Mouse (Mus musculus): Measurements from ENCODE around the gene Sdf2. TPM values are rescaled to one million over a fixed set of nuclear protein-coding genes. Genes with fewer than 3 reads are reported as not detected.

Sdf2 gene
- polyA plus RNA-seq, 1 experiment from 2014 or later = 35.8 TPM

DNA sequence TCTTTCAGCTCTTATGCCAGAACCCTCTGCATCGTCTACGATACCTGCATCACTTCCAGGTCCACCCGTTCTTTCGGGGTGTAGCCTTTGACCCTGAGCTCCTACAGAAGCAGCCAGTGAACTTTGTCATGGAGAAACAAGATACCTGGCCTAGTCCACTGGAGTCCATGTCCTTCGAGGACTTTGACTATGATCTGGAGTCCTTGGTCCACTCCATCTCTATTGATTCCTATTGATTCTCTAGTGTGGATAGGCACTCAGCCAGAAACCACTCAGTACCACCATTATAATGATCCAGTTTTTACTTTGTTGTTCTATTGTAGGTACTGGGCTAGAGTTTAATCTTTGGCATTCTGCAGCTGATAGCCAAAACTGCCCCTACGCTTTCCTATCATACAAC lies 49.0 kb downstream of the Sdf2 start:
- WGBS (ENCODE audit: insufficient replicate concordance) = 70% methylated on average over 6 of the region's 6 CpGs
- no peak overlapping the region for H3K4me2 ChIP-seq (ENCODE audit: low read depth, low read length)
- peaks cover 16% of the 10 kb centered on the region for H3K36me3 ChIP-seq (replicated peaks; ENCODE audit: insufficient read depth, low read length)
- H3K27ac ChIP-seq (ENCODE audit: low read depth) = 0 out of 2 replicates have a peak overlapping the region, but pooled peaks have one; percentile 50
- TF ChIP-seq CTCF (IDR thresholded peaks at IDR 0.05; ENCODE audit: low read depth) (no peak), EP300 (IDR thresholded peaks at IDR 0.05; ENCODE audit: low read depth) (peak; percentile 53; the same call in 1 of the 2 replicates)
- DNase-seq = no peak
- no peak overlapping the region for H3K4me3 ChIP-seq (ENCODE audit: low read depth, low read length)
- H3K4me1 ChIP-seq (ENCODE audit: insufficient read depth) = no peaks in the 10 kb centered on the region
- H3K9me3 ChIP-seq (ENCODE audit: low read length) = no peaks in the 10 kb centered on the region
- H3K27me3 ChIP-seq (ENCODE audit: insufficient read depth, low read length) = no peaks in the 10 kb centered on the region
- ATAC-seq = peak; percentile 89
- no peak overlapping the region for H3K9ac ChIP-seq (replicated peaks)

DNA sequence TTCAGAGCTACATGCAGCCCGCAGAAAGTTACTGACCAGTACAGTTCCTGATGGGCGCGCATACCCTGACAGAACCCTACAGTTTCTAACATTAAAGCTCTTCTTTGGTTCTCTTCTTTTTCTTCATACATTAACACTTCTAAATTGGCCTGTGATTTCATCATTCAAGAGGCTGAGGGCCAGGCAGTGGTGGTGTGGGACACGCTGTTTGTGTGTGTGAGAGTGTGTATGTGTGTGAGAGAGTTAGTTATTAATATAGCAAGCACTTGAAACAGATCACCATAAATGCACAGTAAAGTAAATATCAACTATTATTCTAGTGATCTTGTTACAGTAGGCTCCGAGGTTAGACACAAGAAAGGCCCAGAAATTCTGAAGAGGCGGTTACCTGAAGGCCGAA lies 55.4 kb downstream of the Sdf2 start:
- no peaks in the 10 kb centered on the region for H3K9me3 ChIP-seq (ENCODE audit: low read length)
- TF ChIP-seq EP300 (IDR thresholded peaks at IDR 0.05; ENCODE audit: low read depth) (no peak), CTCF (IDR thresholded peaks at IDR 0.05; ENCODE audit: low read depth) (no peak)
- H3K4me3 ChIP-seq (ENCODE audit: low read depth, low read length) = peak overlapping the region; percentile 78
- ATAC-seq (peak; percentile 24), DNase-seq (no peak)
- H3K36me3 ChIP-seq (replicated peaks; ENCODE audit: insufficient read depth, low read length) = peaks cover 26% of the 10 kb centered on the region
- H3K9ac ChIP-seq (replicated peaks) = 0 out of 2 replicates have a peak overlapping the region, but pooled peaks have one; percentile 41
- H3K27ac ChIP-seq (ENCODE audit: low read depth) = no peak overlapping the region
- H3K27me3 ChIP-seq (ENCODE audit: insufficient read depth, low read length) = no peaks in the 10 kb centered on the region
- 64% methylated on average over 7 of the region's 7 CpGs for WGBS (ENCODE audit: insufficient replicate concordance)
- H3K4me2 ChIP-seq (ENCODE audit: low read depth, low read length) = peak overlapping the region; percentile 76
- no peaks in the 10 kb centered on the region for H3K4me1 ChIP-seq (ENCODE audit: insufficient read depth)

DNA sequence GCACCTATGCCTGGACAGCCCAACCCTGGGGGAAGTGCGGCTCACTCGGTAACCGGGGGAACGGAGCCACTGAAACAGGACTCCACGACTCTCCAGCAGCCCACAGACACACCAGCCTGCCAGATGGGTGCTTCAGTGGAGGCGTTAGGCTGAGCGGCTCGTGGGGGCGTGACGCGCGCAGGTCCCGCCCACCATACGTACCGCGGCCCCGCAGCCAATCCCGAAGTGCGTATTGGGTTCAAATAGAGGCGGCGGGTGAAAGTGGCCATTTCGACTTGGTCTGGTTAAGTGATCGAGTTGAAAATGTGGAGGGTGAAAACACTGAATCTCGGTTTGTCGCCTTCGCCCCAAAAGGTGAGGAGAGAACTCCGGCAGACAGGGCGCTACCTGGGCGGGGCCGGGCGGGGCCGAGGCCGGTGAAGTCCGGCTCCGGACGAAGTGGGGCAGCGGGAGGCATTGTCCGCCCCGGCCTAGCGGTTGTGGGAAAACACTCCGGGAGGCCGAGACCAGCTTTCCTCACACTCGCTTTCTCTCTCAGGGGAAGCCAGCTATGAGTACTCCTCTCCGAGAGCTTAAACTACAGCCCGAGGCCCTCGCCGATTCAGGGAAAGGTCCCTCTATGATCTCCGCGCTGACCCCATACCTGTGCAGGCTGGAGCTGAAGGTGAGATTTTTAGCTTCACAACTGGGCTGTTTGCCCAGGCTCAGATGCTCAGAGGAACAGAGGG lies 56.0 kb downstream of the Sdf2 start, which contains the start of gene Spag5:
Gene Spag5, plus strand, starts transcription at position 173 of the 728 bp plus-strand sequence.
- no peaks in the 10 kb centered on the region for H3K4me1 ChIP-seq (ENCODE audit: insufficient read depth)
- peak within 1 kb of the TSS; percentile 65 for H3K27ac ChIP-seq (ENCODE audit: low read depth)
- peak within 1 kb of the TSS; percentile 78 for H3K4me3 ChIP-seq (ENCODE audit: low read depth, low read length)
- TF ChIP-seq EP300 (IDR thresholded peaks at IDR 0.05; ENCODE audit: low read depth) (no peak), CTCF (IDR thresholded peaks at IDR 0.05; ENCODE audit: low read depth) (no peak)
- H3K27me3 ChIP-seq (ENCODE audit: insufficient read depth, low read length) = no peaks in the 10 kb centered on the region
- peak; percentile 100 for ATAC-seq
- H3K4me2 ChIP-seq (ENCODE audit: low read depth, low read length) = peak within 1 kb of the TSS; percentile 76
- peak within 1 kb of the TSS; percentile 83 for H3K9ac ChIP-seq (replicated peaks)
- WGBS (ENCODE audit: insufficient replicate concordance) = under 1% methylated on average over 49 of the region's 49 CpGs
- DNase-seq = peak; percentile 92
- no peaks in the 10 kb centered on the region for H3K9me3 ChIP-seq (ENCODE audit: low read length)
- peaks cover 31% of the 10 kb centered on the region for H3K36me3 ChIP-seq (replicated peaks; ENCODE audit: insufficient read depth, low read length)

Other genes with a start within 250 kb of the Sdf2 start
- 9.2 and 10.6 TPM in 2 replicates for gene Dhrs13, start 213.5 kb upstream of the Sdf2 start, polyA plus RNA-seq (2015; fragmentation: Nextera tagmentation; extraction: Ambion mirVana)
- 23.1 and 25.9 TPM in 2 replicates for gene Flot2, start 207.8 kb upstream of the Sdf2 start, polyA plus RNA-seq (2015; fragmentation: Nextera tagmentation; extraction: Ambion mirVana)
- gene Eral1, start 165.4 kb upstream of the Sdf2 start, polyA plus RNA-seq (2015; fragmentation: Nextera tagmentation; extraction: Ambion mirVana) = 9.3 and 10.6 TPM in 2 replicates
- 5.9 and 7.5 TPM in 2 replicates for gene Fam222b, start 151.1 kb upstream of the Sdf2 start, polyA plus RNA-seq (2015; fragmentation: Nextera tagmentation; extraction: Ambion mirVana)
- 15.3 and 18.9 TPM in 2 replicates for gene Traf4, start 80.2 kb upstream of the Sdf2 start, polyA plus RNA-seq (2015; fragmentation: Nextera tagmentation; extraction: Ambion mirVana)
- 4.9 and 5.4 TPM in 2 replicates for gene Nek8, start 69.1 kb upstream of the Sdf2 start, polyA plus RNA-seq (2015; fragmentation: Nextera tagmentation; extraction: Ambion mirVana)
- gene Tlcd1, start 69.0 kb upstream of the Sdf2 start, polyA plus RNA-seq (2015; fragmentation: Nextera tagmentation; extraction: Ambion mirVana) = 38.2 and 40.3 TPM in 2 replicates
- 732 and 758 TPM in 2 replicates for gene Rpl23a, start 62.2 kb upstream of the Sdf2 start, polyA plus RNA-seq (2015; fragmentation: Nextera tagmentation; extraction: Ambion mirVana)
- gene Rab34, start 57.3 kb upstream of the Sdf2 start, polyA plus RNA-seq (2015; fragmentation: Nextera tagmentation; extraction: Ambion mirVana) = 26.6 and 28.9 TPM in 2 replicates
- gene Proca1, start 52.4 kb upstream of the Sdf2 start, polyA plus RNA-seq (2015; fragmentation: Nextera tagmentation; extraction: Ambion mirVana) = 0.84 and 1.00 TPM in 2 replicates
- gene Supt6, start 241 bp downstream of the Sdf2 start, polyA plus RNA-seq (2015; fragmentation: Nextera tagmentation; extraction: Ambion mirVana) = 4.7 and 5.5 TPM in 2 replicates
- gene 2610507B11Rik, start 16.0 kb downstream of the Sdf2 start, polyA plus RNA-seq (2015; fragmentation: Nextera tagmentation; extraction: Ambion mirVana) = 29.6 and 32.7 TPM in 2 replicates
- gene BC030499, start 45.1 kb downstream of the Sdf2 start, polyA plus RNA-seq (2015; fragmentation: Nextera tagmentation; extraction: Ambion mirVana) = 0.07 TPM in 1 of 2 replicates, not detected in the other
- gene Spag5, start 55.8 kb downstream of the Sdf2 start, polyA plus RNA-seq (2015; fragmentation: Nextera tagmentation; extraction: Ambion mirVana) = 9.8 and 11.4 TPM in 2 replicates
- gene Aldoc, start 77.2 kb downstream of the Sdf2 start, polyA plus RNA-seq (2015; fragmentation: Nextera tagmentation; extraction: Ambion mirVana) = 12.1 and 15.4 TPM in 2 replicates
- 33.1 and 34.6 TPM in 2 replicates for gene Pigs, start 82.7 kb downstream of the Sdf2 start, polyA plus RNA-seq (2015; fragmentation: Nextera tagmentation; extraction: Ambion mirVana)
- 63.7 and 77.0 TPM in 2 replicates for gene Unc119, start 97.7 kb downstream of the Sdf2 start, polyA plus RNA-seq (2015; fragmentation: Nextera tagmentation; extraction: Ambion mirVana)
- gene Foxn1, start 140.8 kb downstream of the Sdf2 start, polyA plus RNA-seq (2015; fragmentation: Nextera tagmentation; extraction: Ambion mirVana) = not detected in 2 replicates
- 0.07 and 0.08 TPM in 2 replicates for gene Slc13a2, start 176.5 kb downstream of the Sdf2 start, polyA plus RNA-seq (2015; fragmentation: Nextera tagmentation; extraction: Ambion mirVana)
- gene Slc46a1, start 220.0 kb downstream of the Sdf2 start, polyA plus RNA-seq (2015; fragmentation: Nextera tagmentation; extraction: Ambion mirVana) = 20.5 and 22.3 TPM in 2 replicates